Mouse (Mus musculus): ENCODE results near the gene Apoa2. TPM values are rescaled to one million over a fixed set of nuclear protein-coding genes. Genes with fewer than 3 reads are reported as not detected.
A peak's percentile ranks its signal among the peaks of the same experiment; 100 is the strongest.

Apoa2 gene
- polyA plus RNA-seq, 1 experiment: 7.2 TPM

- 78% methylated on average over 17 of the region's 17 CpGs for WGBS
- peaks cover 15% of the 10 kb centered on the region for H3K4me1 ChIP-seq (ENCODE audit: control insufficient read depth, insufficient read depth, low read length)
- TF ChIP-seq POLR2A (IDR thresholded peaks at IDR 0.05; ENCODE audit: borderline replicate concordance, extremely low read depth, low read depth, low read length) (no peak), CTCF (IDR thresholded peaks at IDR 0.05; ENCODE audit: insufficient read depth, low read length) (no peak)
- no peak overlapping the region for H3K4me3 ChIP-seq (replicated peaks; ENCODE audit: extremely low read depth, low read depth, low read length)
- no peak for DNase-seq
Observed at GRCm38 (mm10) chr1:171252415-171252814, 27.6 kb downstream of the Apoa2 start.

GRCm38 (mm10) chr1:171256095-171256818 lies 31.4 kb downstream of the Apoa2 start:
- DNase-seq: no peak
- Histone ChIP-seq H3K4me1 (ENCODE audit: control insufficient read depth, insufficient read depth, low read length) (peaks cover 6% of the 10 kb centered on the region; the same call in 1 of the 2 replicates), H3K4me3 (replicated peaks; ENCODE audit: extremely low read depth, low read depth, low read length) (no peak overlapping the region)
- TF ChIP-seq CTCF (IDR thresholded peaks at IDR 0.05; ENCODE audit: insufficient read depth, low read length) (no peak), POLR2A (IDR thresholded peaks at IDR 0.05; ENCODE audit: borderline replicate concordance, extremely low read depth, low read depth, low read length) (no peak)
- WGBS: 85% methylated on average over 24 of the region's 24 CpGs

GRCm38 (mm10) chr1:171256937-171257548 lies 32.2 kb downstream of the Apoa2 start:
- WGBS: 58% methylated on average over 15 of the region's 15 CpGs
- H3K4me3 ChIP-seq (replicated peaks; ENCODE audit: extremely low read depth, low read depth, low read length): no peak overlapping the region
- TF ChIP-seq POLR2A (IDR thresholded peaks at IDR 0.05; ENCODE audit: borderline replicate concordance, extremely low read depth, low read depth, low read length) (no peak), CTCF (IDR thresholded peaks at IDR 0.05; ENCODE audit: insufficient read depth, low read length) (peak; percentile 43)
- H3K4me1 ChIP-seq (ENCODE audit: control insufficient read depth, insufficient read depth, low read length): peaks cover 6% of the 10 kb centered on the region; the same call in 1 of the 2 replicates
- DNase-seq: peak; percentile 50

- TF ChIP-seq POLR2A (IDR thresholded peaks at IDR 0.05; ENCODE audit: borderline replicate concordance, extremely low read depth, low read depth, low read length) (no peak), CTCF (IDR thresholded peaks at IDR 0.05; ENCODE audit: insufficient read depth, low read length) (no peak)
Observed at GRCm38 (mm10) chr1:171257781-171258180, 32.9 kb downstream of the Apoa2 start.

GRCm38 (mm10) chr1:171258921-171259320 lies 34.1 kb downstream of the Apoa2 start:
- Histone ChIP-seq H3K4me3 (replicated peaks; ENCODE audit: extremely low read depth, low read depth, low read length) (no peak overlapping the region), H3K4me1 (ENCODE audit: control insufficient read depth, insufficient read depth, low read length) (peaks cover 6% of the 10 kb centered on the region; the same call in 1 of the 2 replicates)
- 69% methylated on average over 17 of the region's 17 CpGs for WGBS
- no peak for DNase-seq
- no peak for TF ChIP-seq POLR2A (IDR thresholded peaks at IDR 0.05; ENCODE audit: borderline replicate concordance, extremely low read depth, low read depth, low read length)
- no peak for TF ChIP-seq CTCF (IDR thresholded peaks at IDR 0.05; ENCODE audit: insufficient read depth, low read length)

More at GRCm38 (mm10) chr1:171257781-171258180, 32.9 kb downstream of the Apoa2 start:
- no peak for DNase-seq
- H3K4me3 ChIP-seq (replicated peaks; ENCODE audit: extremely low read depth, low read depth, low read length): no peak overlapping the region
- 82% methylated on average over 9 of the region's 9 CpGs for WGBS
- peaks cover 6% of the 10 kb centered on the region; the same call in 1 of the 2 replicates for H3K4me1 ChIP-seq (ENCODE audit: control insufficient read depth, insufficient read depth, low read length)

- H3K4me3 ChIP-seq (replicated peaks; ENCODE audit: extremely low read depth, low read depth, low read length): no peak overlapping the region
- WGBS: 36% methylated on average over 3 of the region's 3 CpGs
- DNase-seq: no peak
- peaks cover 6% of the 10 kb centered on the region; the same call in 1 of the 2 replicates for H3K4me1 ChIP-seq (ENCODE audit: control insufficient read depth, insufficient read depth, low read length)
- TF ChIP-seq POLR2A (IDR thresholded peaks at IDR 0.05; ENCODE audit: borderline replicate concordance, extremely low read depth, low read depth, low read length) (no peak), CTCF (IDR thresholded peaks at IDR 0.05; ENCODE audit: insufficient read depth, low read length) (no peak)
Observed at GRCm38 (mm10) chr1:171260316-171260715, 35.5 kb downstream of the Apoa2 start.

GRCm38 (mm10) chr1:171262594-171263130 lies 37.8 kb downstream of the Apoa2 start:
- DNase-seq: no peak

GRCm38 (mm10) chr1:171263185-171263611 lies 38.3 kb downstream of the Apoa2 start:
- no peak for DNase-seq
- 7% methylated on average over 2 of the region's 2 CpGs for WGBS
- TF ChIP-seq CTCF (IDR thresholded peaks at IDR 0.05; ENCODE audit: insufficient read depth, low read length) (no peak), POLR2A (IDR thresholded peaks at IDR 0.05; ENCODE audit: borderline replicate concordance, extremely low read depth, low read depth, low read length) (no peak)
- H3K4me1 ChIP-seq (ENCODE audit: control insufficient read depth, insufficient read depth, low read length): peaks cover 6% of the 10 kb centered on the region; the same call in 1 of the 2 replicates
- H3K4me3 ChIP-seq (replicated peaks; ENCODE audit: extremely low read depth, low read depth, low read length): no peak overlapping the region

More at GRCm38 (mm10) chr1:171262594-171263130, 37.8 kb downstream of the Apoa2 start:
- WGBS: 0% methylated on average over 8 of the region's 8 CpGs
- H3K4me3 ChIP-seq (replicated peaks; ENCODE audit: extremely low read depth, low read depth, low read length): no peak overlapping the region
- peaks cover 6% of the 10 kb centered on the region; the same call in 1 of the 2 replicates for H3K4me1 ChIP-seq (ENCODE audit: control insufficient read depth, insufficient read depth, low read length)
- TF ChIP-seq CTCF (IDR thresholded peaks at IDR 0.05; ENCODE audit: insufficient read depth, low read length): no peak
- TF ChIP-seq POLR2A (IDR thresholded peaks at IDR 0.05; ENCODE audit: borderline replicate concordance, extremely low read depth, low read depth, low read length): no peak

- DNase-seq: no peak
- Histone ChIP-seq H3K4me3 (replicated peaks; ENCODE audit: extremely low read depth, low read depth, low read length) (no peak overlapping the region), H3K4me1 (ENCODE audit: control insufficient read depth, insufficient read depth, low read length) (peaks cover 6% of the 10 kb centered on the region; the same call in 1 of the 2 replicates)
- 63% methylated on average over 3 of the region's 3 CpGs for WGBS
- TF ChIP-seq CTCF (IDR thresholded peaks at IDR 0.05; ENCODE audit: insufficient read depth, low read length) (no peak), POLR2A (IDR thresholded peaks at IDR 0.05; ENCODE audit: borderline replicate concordance, extremely low read depth, low read depth, low read length) (no peak)
Observed at GRCm38 (mm10) chr1:171263666-171264461, 39.0 kb downstream of the Apoa2 start.
